Mouse (Mus musculus) neural tube, embryonic 14.5 days (tissue): Measurements from ENCODE around the gene Lamb3. TPM values are rescaled to one million over a fixed set of nuclear protein-coding genes. Genes with fewer than 3 reads are reported as not detected.

Experiments used
- ATAC-seq: fragments of 200-750 bp; cut with Nextera tagmentation; 2 replicates; pipeline ENCODE4 v1.8.0; 2017; ENCODE audit warnings: low read depth, mild to moderate bottlenecking, moderate TSS enrichment, moderate library complexity
- H3K27ac ChIP-seq: fragments of 300-500 bp; sonication (generic); 2 replicates; pipeline ENCODE4 v1.5.1; 2014; ENCODE audit warnings: low read depth, mild to moderate bottlenecking, control low read depth, low read length, moderate library complexity, mixed read lengths
- H3K27me3 ChIP-seq: fragments of 300-500 bp; sonication (generic); 2 replicates; pipeline ENCODE4 v1.6.1; 2014; ENCODE audit warnings: low read length; ENCODE audit not compliant: control insufficient read depth, insufficient read depth
- H3K36me3 ChIP-seq: fragments of 300-500 bp; sonication (generic); 2 replicates; pipeline ENCODE4 v1.6.1; 2014; ENCODE audit warnings: low read length, mixed read lengths; ENCODE audit not compliant: control insufficient read depth, insufficient read depth
- H3K4me1 ChIP-seq: fragments of 300-500 bp; sonication (generic); 2 replicates; pipeline ENCODE4 v1.6.1; 2014; ENCODE audit warnings: low read length; ENCODE audit not compliant: control insufficient read depth, insufficient read depth
- H3K4me2 ChIP-seq: fragments of 300-500 bp; sonication (generic); 2 replicates; pipeline ENCODE4 v1.6.1; 2014; ENCODE audit warnings: mild to moderate bottlenecking, low read depth, low read length, control low read depth
- H3K4me3 ChIP-seq: fragments of 300-500 bp; sonication (generic); 2 replicates; pipeline ENCODE4 v1.5.1; 2014; ENCODE audit warnings: low read depth, low read length, control low read depth, mixed read lengths
- H3K9ac ChIP-seq: fragments of 300-500 bp; sonication (generic); replicated peaks from 2 replicates; pipeline ENCODE4 v1.6.1; 2014; ENCODE audit warnings: low read depth, mild to moderate bottlenecking, control low read depth, low read length, mixed read lengths
- H3K9me3 ChIP-seq: fragments of 300-500 bp; sonication (generic); 2 replicates; pipeline ENCODE4 v1.6.1; 2016; ENCODE audit warnings: low read length; ENCODE audit not compliant: control insufficient read depth
- WGBS: fragments of 180-500 bp; shearing (Covaris S2); extraction: QIAGEN DNeasy Blood & Tissue Kit; methylation state at CpG from one replicate; pipeline ENCODE4 v1.1.7; 2014; 5-methylcytosine and 5-hydroxymethylcytosine counted together
- polyA plus RNA-seq: library from polyadenylated mRNA; unstranded; fragments of >200 nt; fragmentation: Nextera tagmentation; extraction: Ambion mirVana; gene quantifications from 2 replicates; pipeline ENCODE4 v1.2.1, GENCODE M21; 2014

Gene Lamb3
- polyA plus RNA-seq, 1 experiment from 2014 or later: 0.23 TPM

DNA sequence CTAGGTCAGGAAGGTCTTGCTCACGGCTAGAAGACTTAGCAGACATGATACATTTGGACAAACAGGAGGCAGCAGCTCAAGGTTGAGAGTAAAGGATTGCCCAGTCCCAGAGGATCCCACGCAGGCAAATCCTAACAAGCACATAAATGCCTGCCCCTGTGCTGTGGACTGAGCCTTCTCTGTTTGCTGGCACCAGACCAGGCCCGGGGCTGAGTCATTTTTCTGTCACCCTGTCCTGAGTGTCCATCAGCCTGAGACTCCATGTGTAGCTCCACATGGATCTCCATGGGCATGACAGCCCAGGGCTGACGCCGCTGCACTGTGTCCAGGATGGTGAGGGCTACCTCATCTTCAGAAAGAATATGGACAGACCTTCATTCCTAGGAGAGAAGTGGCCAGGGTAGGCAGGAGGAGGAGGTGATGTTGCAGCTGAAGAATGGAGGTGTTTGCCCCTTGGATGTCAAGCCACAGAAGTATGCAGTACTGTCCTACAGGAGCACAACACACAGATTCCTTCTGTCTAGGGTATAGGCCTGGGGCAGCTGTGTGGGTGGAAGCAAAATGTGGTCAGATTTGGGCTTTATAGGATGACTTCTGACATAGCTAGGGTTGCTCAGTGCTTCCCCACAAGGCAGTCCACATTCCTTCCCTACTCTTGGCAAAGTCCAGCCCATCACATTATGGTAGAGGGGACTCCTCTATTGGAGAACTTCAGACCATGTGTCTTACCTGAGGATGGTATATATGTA is 134.9 kb downstream of the Lamb3 start:
- no peak for ATAC-seq
- H3K27me3 ChIP-seq: no peaks in the 10 kb centered on the region
- no peaks in the 10 kb centered on the region for H3K9me3 ChIP-seq
- H3K27ac ChIP-seq: no peak overlapping the region
- H3K4me1 ChIP-seq: no peaks in the 10 kb centered on the region
- H3K4me2 ChIP-seq: no peak overlapping the region
- no peaks in the 10 kb centered on the region for H3K36me3 ChIP-seq
- 89% methylated on average over 5 of the region's 5 CpGs for WGBS
- no peak overlapping the region for H3K4me3 ChIP-seq
- H3K9ac ChIP-seq: no peak overlapping the region

- Histone ChIP-seq H3K4me3 (no peak overlapping the region), H3K36me3 (no peaks in the 10 kb centered on the region; the same call in 1 of the 2 replicates), H3K9me3 (no peaks in the 10 kb centered on the region), H3K27me3 (no peaks in the 10 kb centered on the region), H3K4me1 (no peaks in the 10 kb centered on the region), H3K4me2 (no peak overlapping the region), H3K27ac (no peak overlapping the region), H3K9ac (no peak overlapping the region)
- no peak for ATAC-seq
- 72% methylated on average over 4 of the region's 4 CpGs for WGBS
These were observed 136.4 kb downstream of the Lamb3 start for GRCm38 (mm10) chr1:193343853-193344252.

GRCm38 (mm10) chr1:193344976-193345375 is 137.5 kb downstream of the Lamb3 start:
- no peak for ATAC-seq
- Histone ChIP-seq H3K4me2 (no peak overlapping the region), H3K27me3 (no peaks in the 10 kb centered on the region), H3K4me1 (no peaks in the 10 kb centered on the region), H3K9ac (no peak overlapping the region), H3K9me3 (no peaks in the 10 kb centered on the region), H3K36me3 (peaks cover 7% of the 10 kb centered on the region; the same call in 1 of the 2 replicates), H3K27ac (no peak overlapping the region), H3K4me3 (no peak overlapping the region)
- 46% methylated on average over 2 of the region's 2 CpGs for WGBS

DNA sequence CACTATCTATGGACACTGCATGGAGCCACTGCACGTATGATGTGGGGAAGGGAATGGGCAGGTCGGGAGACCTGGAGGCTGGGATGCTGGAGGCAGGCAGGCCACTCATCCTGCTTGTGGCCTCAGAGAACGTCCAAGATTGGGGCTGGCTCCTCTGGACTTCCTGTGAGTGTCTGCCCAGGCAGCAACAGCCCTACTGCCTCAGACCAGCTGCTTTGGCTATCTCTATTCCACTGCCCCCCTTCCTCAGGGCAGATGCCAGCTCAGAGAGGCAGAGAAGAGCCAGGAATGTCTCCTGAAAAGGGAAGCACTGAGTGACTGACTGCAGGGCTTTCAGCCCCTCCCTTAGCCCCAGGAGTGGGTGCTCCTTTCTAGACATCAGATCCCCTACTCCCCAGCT is 139.4 kb downstream of the Lamb3 start:
- Histone ChIP-seq H3K4me2 (no peak overlapping the region), H3K4me3 (no peak overlapping the region), H3K9ac (no peak overlapping the region), H3K36me3 (peaks cover 14% of the 10 kb centered on the region; the same call in 1 of the 2 replicates), H3K9me3 (no peaks in the 10 kb centered on the region), H3K27ac (no peak overlapping the region), H3K27me3 (no peaks in the 10 kb centered on the region), H3K4me1 (no peaks in the 10 kb centered on the region)
- 70% methylated on average over 3 of the region's 3 CpGs for WGBS
- ATAC-seq: no peak

- H3K4me3 ChIP-seq: no peak overlapping the region
- H3K4me1 ChIP-seq: no peaks in the 10 kb centered on the region
- no peak overlapping the region for H3K4me2 ChIP-seq
- H3K36me3 ChIP-seq: peaks cover 23% of the 10 kb centered on the region; the same call in 1 of the 2 replicates
- 86% methylated on average over 9 of the region's 9 CpGs for WGBS
- no peak for ATAC-seq
- no peak overlapping the region for H3K9ac ChIP-seq
- H3K27me3 ChIP-seq: no peaks in the 10 kb centered on the region
- no peak overlapping the region for H3K27ac ChIP-seq
- no peaks in the 10 kb centered on the region for H3K9me3 ChIP-seq
These were observed 140.9 kb downstream of the Lamb3 start for GRCm38 (mm10) chr1:193348261-193348962.

DNA sequence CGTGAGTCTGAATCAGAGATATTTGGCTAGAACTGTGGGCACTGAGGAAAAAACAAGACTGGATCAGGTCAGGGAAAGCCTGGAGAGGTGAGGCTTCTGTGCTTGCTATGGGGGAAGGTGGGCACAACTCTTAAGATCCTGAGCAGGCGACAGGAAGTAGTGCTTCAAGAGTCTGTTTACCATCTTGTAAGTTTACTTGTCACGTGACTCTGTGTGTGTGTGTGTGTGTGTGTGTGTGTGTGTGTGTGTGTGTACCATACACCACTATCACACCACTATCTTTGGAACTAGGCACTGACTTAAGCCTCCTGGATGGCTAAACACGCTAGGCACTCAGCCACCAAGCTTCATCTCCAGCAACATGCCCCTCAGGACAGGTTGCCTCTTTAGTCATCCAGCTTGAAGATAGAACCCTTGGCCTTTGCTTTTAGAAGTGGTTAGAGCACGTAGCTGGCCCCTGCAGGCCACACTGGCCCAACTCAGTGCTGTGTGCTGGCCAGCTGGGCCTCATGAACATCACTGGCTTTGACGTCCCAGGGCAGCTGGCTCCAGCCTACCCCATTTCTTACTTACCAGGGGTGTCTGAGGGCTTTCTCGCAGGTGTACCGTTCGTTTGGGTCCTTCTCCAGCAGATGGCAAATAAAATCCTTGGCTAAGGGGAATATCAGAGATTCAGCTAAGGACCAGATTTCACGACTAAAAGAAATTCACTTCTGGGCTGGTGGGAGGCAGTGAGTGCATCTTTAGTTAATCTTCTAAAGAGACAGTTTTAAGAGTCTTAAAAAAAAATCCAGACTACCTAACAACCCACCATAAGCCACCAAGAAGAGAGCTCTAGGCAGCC is 142.4 kb downstream of the Lamb3 start:
- no peak overlapping the region for H3K27ac ChIP-seq
- no peak overlapping the region for H3K4me2 ChIP-seq
- H3K4me1 ChIP-seq: no peaks in the 10 kb centered on the region
- H3K9ac ChIP-seq: no peak overlapping the region
- WGBS: 85% methylated on average over 10 of the region's 10 CpGs
- ATAC-seq: no peak
- no peak overlapping the region for H3K4me3 ChIP-seq
- H3K27me3 ChIP-seq: no peaks in the 10 kb centered on the region
- H3K36me3 ChIP-seq: peaks cover 25% of the 10 kb centered on the region
- H3K9me3 ChIP-seq: no peaks in the 10 kb centered on the region

DNA sequence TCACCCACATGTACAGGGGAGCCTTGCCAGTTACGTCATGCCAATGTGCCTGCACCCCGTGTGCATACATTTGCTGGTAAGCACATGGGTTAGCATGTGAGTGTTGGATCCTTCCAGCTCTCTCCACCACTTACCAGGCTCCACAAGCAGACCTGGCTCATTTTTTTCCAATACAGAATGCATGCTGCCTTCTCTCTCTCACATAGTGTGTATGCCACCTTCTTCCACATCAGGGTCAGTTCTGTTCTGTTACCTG is 143.0 kb downstream of the Lamb3 start:
- Histone ChIP-seq H3K9ac (no peak overlapping the region), H3K27ac (no peak overlapping the region), H3K36me3 (peaks cover 28% of the 10 kb centered on the region), H3K27me3 (no peaks in the 10 kb centered on the region), H3K4me1 (no peaks in the 10 kb centered on the region), H3K4me2 (no peak overlapping the region), H3K9me3 (no peaks in the 10 kb centered on the region), H3K4me3 (no peak overlapping the region)
- ATAC-seq: no peak
- 87% methylated on average over 2 of the region's 2 CpGs for WGBS

DNA sequence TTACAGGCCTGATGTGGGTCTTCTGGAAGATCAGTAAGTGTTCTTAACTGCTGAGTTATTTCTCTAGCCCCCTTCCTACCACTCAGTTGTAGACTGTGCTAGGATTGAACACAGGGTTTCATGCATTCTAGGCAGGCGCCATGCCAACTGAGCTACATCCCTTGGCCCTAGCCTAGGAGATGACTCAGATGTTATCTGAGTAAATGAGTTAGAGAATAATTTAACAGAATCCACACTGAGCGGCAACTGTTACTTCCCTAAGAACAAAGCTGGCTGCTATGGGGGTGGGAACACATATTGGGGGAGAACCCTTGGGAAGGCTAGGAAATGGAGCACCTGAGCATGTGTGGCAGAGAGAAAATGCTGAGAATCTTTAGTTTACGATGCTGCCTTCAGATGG is 144.1 kb downstream of the Lamb3 start:
- Histone ChIP-seq H3K27ac (no peak overlapping the region), H3K36me3 (peaks cover 28% of the 10 kb centered on the region), H3K4me3 (no peak overlapping the region), H3K9me3 (no peaks in the 10 kb centered on the region), H3K27me3 (no peaks in the 10 kb centered on the region), H3K4me2 (no peak overlapping the region), H3K4me1 (no peaks in the 10 kb centered on the region), H3K9ac (no peak overlapping the region)
- 86% methylated on average over 3 of the region's 3 CpGs for WGBS
- ATAC-seq: no peak

DNA sequence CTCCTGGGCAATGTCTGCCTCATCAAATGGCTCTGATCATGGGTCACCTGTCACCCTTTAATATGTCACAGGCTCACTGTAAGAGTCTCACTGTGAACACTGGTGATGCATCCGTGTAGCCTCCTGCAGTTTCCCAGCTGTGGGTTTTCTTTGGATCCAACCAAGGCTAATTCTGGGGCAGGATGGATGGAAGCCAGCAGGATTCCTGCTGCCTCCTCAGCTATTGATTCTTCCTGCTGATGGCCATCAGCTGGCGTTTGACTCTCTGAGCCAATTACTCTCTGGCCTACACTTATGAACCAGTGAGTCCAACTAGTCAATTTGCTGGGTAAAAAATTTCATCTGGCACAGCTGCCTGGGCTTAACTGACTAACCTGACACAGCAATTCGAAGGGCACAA is 151.7 kb downstream of the Lamb3 start:
- H3K9me3 ChIP-seq: no peaks in the 10 kb centered on the region
- no peak overlapping the region for H3K27ac ChIP-seq
- WGBS: 63% methylated on average over 3 of the region's 3 CpGs
- no peaks in the 10 kb centered on the region for H3K4me1 ChIP-seq
- H3K36me3 ChIP-seq: peaks cover 5% of the 10 kb centered on the region; the same call in 1 of the 2 replicates
- no peaks in the 10 kb centered on the region for H3K27me3 ChIP-seq
- no peak overlapping the region for H3K9ac ChIP-seq
- no peak for ATAC-seq
- H3K4me3 ChIP-seq: no peak overlapping the region
- H3K4me2 ChIP-seq: no peak overlapping the region
